Mouse (Mus musculus): ENCODE measurements around the gene Fgfr2. TPM values are rescaled to one million over a fixed set of nuclear protein-coding genes. Genes with fewer than 3 reads are reported as not detected.
A peak's percentile ranks its signal among the peaks of the same experiment; 100 is the strongest.

Gene Fgfr2
- polyA plus RNA-seq, 1 experiment from 2014 or later, result 20.3 TPM

DNA sequence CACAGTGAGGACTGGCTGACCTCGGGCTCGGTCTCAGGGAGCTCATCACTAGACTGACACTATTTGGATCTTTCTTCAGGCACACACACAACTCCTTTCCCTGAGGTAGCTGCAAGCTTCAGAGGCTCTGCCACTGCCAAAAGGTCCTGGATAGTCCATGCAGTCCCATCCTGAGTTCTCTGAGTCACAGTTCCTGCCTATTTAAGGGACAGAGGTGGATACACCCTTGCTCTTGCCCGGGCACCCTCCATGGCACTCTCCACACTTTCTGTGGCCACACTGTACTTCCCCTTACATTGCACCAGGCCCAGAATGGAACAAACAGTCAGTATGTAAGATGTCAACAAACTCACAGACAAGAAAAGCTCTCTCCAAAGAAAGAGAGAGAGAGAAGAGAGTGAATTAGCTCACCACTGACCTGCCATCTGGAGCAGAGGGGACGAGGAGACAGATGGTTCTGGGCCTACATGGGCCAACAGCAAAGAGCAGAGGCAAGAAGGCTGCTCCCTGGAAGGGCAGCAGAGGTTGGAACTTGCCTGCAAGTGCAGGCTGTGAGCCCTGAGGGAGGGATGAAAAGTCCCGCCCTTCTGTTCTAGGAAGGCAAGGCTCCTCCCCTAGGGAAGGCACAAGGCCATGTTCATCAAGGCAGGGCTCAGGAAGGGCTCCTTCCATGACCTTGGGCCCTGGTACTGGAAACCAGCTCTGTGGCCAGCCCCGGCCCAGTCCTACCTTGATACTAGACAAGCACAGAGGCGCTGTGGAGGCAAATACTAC lies 346.6 kb downstream of the Fgfr2 start:
- no peak overlapping the region for H3K4me3 ChIP-seq (ENCODE audit: low read length)
- no peak overlapping the region; the same call in 1 of the 2 replicates for H3K9ac ChIP-seq (ENCODE audit: low read length)
- H3K4me2 ChIP-seq (ENCODE audit: low read depth, low read length), result no peak overlapping the region
- H3K36me3 ChIP-seq (ENCODE audit: control insufficient read depth, insufficient read depth), result no peaks in the 10 kb centered on the region; the same call in 1 of the 2 replicates
- H3K9me3 ChIP-seq (replicated peaks; ENCODE audit: control insufficient read depth, low read length), result no peaks in the 10 kb centered on the region
- no peak overlapping the region; the same call in 1 of the 2 replicates for H3K27ac ChIP-seq (ENCODE audit: low read length)
- peaks cover 54% of the 10 kb centered on the region for H3K4me1 ChIP-seq (ENCODE audit: control insufficient read depth, insufficient read depth, low read length)
- no peaks in the 10 kb centered on the region for H3K27me3 ChIP-seq (ENCODE audit: control insufficient read depth, insufficient read depth, low read length)
- no peak for ATAC-seq (replicated peaks; ENCODE audit: extremely low read depth, insufficient read depth, low FRiP score)
- WGBS, result 85% methylated on average over 7 of the region's 7 CpGs

- no peaks in the 10 kb centered on the region; the same call in 1 of the 2 replicates for H3K36me3 ChIP-seq (ENCODE audit: control insufficient read depth, insufficient read depth)
- H3K27me3 ChIP-seq (ENCODE audit: control insufficient read depth, insufficient read depth, low read length), result no peaks in the 10 kb centered on the region
- H3K4me1 ChIP-seq (ENCODE audit: control insufficient read depth, insufficient read depth, low read length), result peaks cover 48% of the 10 kb centered on the region
- H3K9me3 ChIP-seq (replicated peaks; ENCODE audit: control insufficient read depth, low read length), result no peaks in the 10 kb centered on the region
- WGBS, result 92% methylated on average over 10 of the region's 10 CpGs
- H3K27ac ChIP-seq (ENCODE audit: low read length), result no peak overlapping the region
- H3K9ac ChIP-seq (ENCODE audit: low read length), result no peak overlapping the region
- H3K4me3 ChIP-seq (ENCODE audit: low read length), result no peak overlapping the region
- H3K4me2 ChIP-seq (ENCODE audit: low read depth, low read length), result no peak overlapping the region
- no peak for ATAC-seq (replicated peaks; ENCODE audit: extremely low read depth, insufficient read depth, low FRiP score)
These were observed 347.2 kb downstream of the Fgfr2 start for GRCm38 (mm10) chr7:132775922-132776321.

- no peak overlapping the region for H3K4me2 ChIP-seq (ENCODE audit: low read depth, low read length)
- peak overlapping the region; percentile 50 for H3K27ac ChIP-seq (ENCODE audit: low read length)
- H3K27me3 ChIP-seq (ENCODE audit: control insufficient read depth, insufficient read depth, low read length), result no peaks in the 10 kb centered on the region
- H3K9me3 ChIP-seq (replicated peaks; ENCODE audit: control insufficient read depth, low read length), result no peaks in the 10 kb centered on the region
- WGBS, result 54% methylated on average over 5 of the region's 5 CpGs
- ATAC-seq (replicated peaks; ENCODE audit: extremely low read depth, insufficient read depth, low FRiP score), result peak; percentile 50; the same call in 1 of the 2 replicates
- H3K9ac ChIP-seq (ENCODE audit: low read length), result no peak overlapping the region
- H3K4me1 ChIP-seq (ENCODE audit: control insufficient read depth, insufficient read depth, low read length), result peaks cover 42% of the 10 kb centered on the region
- peaks cover under 1% of the 10 kb centered on the region; the same call in 1 of the 2 replicates for H3K36me3 ChIP-seq (ENCODE audit: control insufficient read depth, insufficient read depth)
- no peak overlapping the region for H3K4me3 ChIP-seq (ENCODE audit: low read length)
These were observed 347.8 kb downstream of the Fgfr2 start for GRCm38 (mm10) chr7:132775333-132775732.

DNA sequence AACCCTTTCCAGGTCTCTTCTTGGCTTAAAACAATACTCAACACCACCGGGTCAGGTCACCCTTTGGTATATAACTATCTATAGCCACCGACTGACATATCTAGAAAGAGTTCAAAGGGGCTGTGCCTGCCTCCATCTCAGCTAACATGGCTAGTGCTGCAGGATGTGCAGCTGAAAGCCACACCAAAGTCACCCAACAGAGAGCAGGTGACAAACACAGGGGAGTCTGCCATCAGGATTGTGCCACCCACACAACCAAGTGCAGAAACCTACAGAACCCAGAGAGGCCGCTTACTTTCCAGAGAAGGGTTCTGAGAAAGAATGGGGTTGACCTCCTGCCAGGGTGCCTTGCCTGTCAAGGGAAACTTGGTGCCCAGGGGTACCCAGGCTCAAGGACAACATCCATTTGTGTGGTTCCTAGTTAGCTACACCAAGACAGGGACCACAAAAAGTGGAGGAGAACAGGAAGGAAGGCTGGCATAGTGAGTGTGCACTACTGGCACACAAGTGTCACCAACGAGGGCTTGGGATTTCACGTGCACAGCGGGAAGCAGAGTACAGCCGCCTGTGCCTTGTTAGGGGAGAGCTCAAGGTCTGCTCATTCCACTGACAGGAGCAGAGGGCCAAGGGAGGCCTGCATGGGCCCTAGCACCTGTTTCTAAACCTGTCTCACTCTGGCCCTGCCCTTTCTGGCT lies 350.0 kb downstream of the Fgfr2 start:
- H3K27ac ChIP-seq (ENCODE audit: low read length), result 0 out of 2 replicates have a peak overlapping the region, but pooled peaks have one; percentile 20
- H3K4me3 ChIP-seq (ENCODE audit: low read length), result no peak overlapping the region
- no peak overlapping the region for H3K4me2 ChIP-seq (ENCODE audit: low read depth, low read length)
- no peak overlapping the region for H3K9ac ChIP-seq (ENCODE audit: low read length)
- peaks cover 2% of the 10 kb centered on the region; the same call in 1 of the 2 replicates for H3K36me3 ChIP-seq (ENCODE audit: control insufficient read depth, insufficient read depth)
- peaks cover 22% of the 10 kb centered on the region for H3K4me1 ChIP-seq (ENCODE audit: control insufficient read depth, insufficient read depth, low read length)
- WGBS, result 78% methylated on average over 7 of the region's 7 CpGs
- no peak for ATAC-seq (replicated peaks; ENCODE audit: extremely low read depth, insufficient read depth, low FRiP score)
- no peaks in the 10 kb centered on the region for H3K27me3 ChIP-seq (ENCODE audit: control insufficient read depth, insufficient read depth, low read length)
- H3K9me3 ChIP-seq (replicated peaks; ENCODE audit: control insufficient read depth, low read length), result no peaks in the 10 kb centered on the region

GRCm38 (mm10) chr7:132772440-132772839 lies 350.7 kb downstream of the Fgfr2 start:
- no peak overlapping the region for H3K4me3 ChIP-seq (ENCODE audit: low read length)
- no peaks in the 10 kb centered on the region for H3K27me3 ChIP-seq (ENCODE audit: control insufficient read depth, insufficient read depth, low read length)
- no peak overlapping the region for H3K9ac ChIP-seq (ENCODE audit: low read length)
- 0 out of 2 replicates have a peak overlapping the region, but pooled peaks have one; percentile 20 for H3K27ac ChIP-seq (ENCODE audit: low read length)
- 67% methylated on average over 5 of the region's 5 CpGs for WGBS
- peaks cover 2% of the 10 kb centered on the region; the same call in 1 of the 2 replicates for H3K36me3 ChIP-seq (ENCODE audit: control insufficient read depth, insufficient read depth)
- H3K4me2 ChIP-seq (ENCODE audit: low read depth, low read length), result no peak overlapping the region
- H3K9me3 ChIP-seq (replicated peaks; ENCODE audit: control insufficient read depth, low read length), result no peaks in the 10 kb centered on the region
- ATAC-seq (replicated peaks; ENCODE audit: extremely low read depth, insufficient read depth, low FRiP score), result no peak; the same call in 1 of the 2 replicates
- H3K4me1 ChIP-seq (ENCODE audit: control insufficient read depth, insufficient read depth, low read length), result peaks cover 22% of the 10 kb centered on the region

- Histone ChIP-seq H3K36me3 (ENCODE audit: control insufficient read depth, insufficient read depth) (peaks cover 2% of the 10 kb centered on the region; the same call in 1 of the 2 replicates), H3K4me3 (ENCODE audit: low read length) (no peak overlapping the region), H3K27me3 (ENCODE audit: control insufficient read depth, insufficient read depth, low read length) (no peaks in the 10 kb centered on the region), H3K9ac (ENCODE audit: low read length) (no peak overlapping the region), H3K27ac (ENCODE audit: low read length) (no peak overlapping the region), H3K4me2 (ENCODE audit: low read depth, low read length) (no peak overlapping the region), H3K4me1 (ENCODE audit: control insufficient read depth, insufficient read depth, low read length) (peaks cover 14% of the 10 kb centered on the region; the same call in 1 of the 2 replicates), H3K9me3 (replicated peaks; ENCODE audit: control insufficient read depth, low read length) (no peaks in the 10 kb centered on the region)
- WGBS, result 80% methylated on average over 12 of the region's 12 CpGs
- no peak for ATAC-seq (replicated peaks; ENCODE audit: extremely low read depth, insufficient read depth, low FRiP score)
These were observed 354.4 kb downstream of the Fgfr2 start for GRCm38 (mm10) chr7:132768498-132769344.

- H3K9ac ChIP-seq (ENCODE audit: low read length), result no peak overlapping the region
- H3K9me3 ChIP-seq (replicated peaks; ENCODE audit: control insufficient read depth, low read length), result no peaks in the 10 kb centered on the region
- no peak overlapping the region for H3K4me2 ChIP-seq (ENCODE audit: low read depth, low read length)
- ATAC-seq (replicated peaks; ENCODE audit: extremely low read depth, insufficient read depth, low FRiP score), result no peak
- no peaks in the 10 kb centered on the region for H3K27me3 ChIP-seq (ENCODE audit: control insufficient read depth, insufficient read depth, low read length)
- H3K36me3 ChIP-seq (ENCODE audit: control insufficient read depth, insufficient read depth), result peaks cover 2% of the 10 kb centered on the region; the same call in 1 of the 2 replicates
- H3K4me1 ChIP-seq (ENCODE audit: control insufficient read depth, insufficient read depth, low read length), result peaks cover 12% of the 10 kb centered on the region; the same call in 1 of the 2 replicates
- WGBS, result 78% methylated on average over 4 of the region's 4 CpGs
- H3K27ac ChIP-seq (ENCODE audit: low read length), result no peak overlapping the region
- H3K4me3 ChIP-seq (ENCODE audit: low read length), result no peak overlapping the region
These were observed 355.2 kb downstream of the Fgfr2 start for GRCm38 (mm10) chr7:132767999-132768370.

- H3K9me3 ChIP-seq (replicated peaks; ENCODE audit: control insufficient read depth, low read length), result no peaks in the 10 kb centered on the region
- 82% methylated on average over 12 of the region's 12 CpGs for WGBS
- no peak overlapping the region for H3K27ac ChIP-seq (ENCODE audit: low read length)
- ATAC-seq (replicated peaks; ENCODE audit: extremely low read depth, insufficient read depth, low FRiP score), result no peak
- no peak overlapping the region for H3K9ac ChIP-seq (ENCODE audit: low read length)
- H3K4me2 ChIP-seq (ENCODE audit: low read depth, low read length), result no peak overlapping the region
- H3K4me1 ChIP-seq (ENCODE audit: control insufficient read depth, insufficient read depth, low read length), result peaks cover 9% of the 10 kb centered on the region; the same call in 1 of the 2 replicates
- no peaks in the 10 kb centered on the region for H3K27me3 ChIP-seq (ENCODE audit: control insufficient read depth, insufficient read depth, low read length)
- H3K4me3 ChIP-seq (ENCODE audit: low read length), result no peak overlapping the region
- H3K36me3 ChIP-seq (ENCODE audit: control insufficient read depth, insufficient read depth), result peaks cover 2% of the 10 kb centered on the region; the same call in 1 of the 2 replicates
These were observed 355.7 kb downstream of the Fgfr2 start for GRCm38 (mm10) chr7:132767233-132767998.
